Mouse (Mus musculus) forebrain, embryonic 10.5 days (tissue): ENCODE results near the gene Chmp2b. TPM values are rescaled to one million over a fixed set of nuclear protein-coding genes. Genes with fewer than 3 reads are reported as not detected.

Experiments used
- DNase-seq: peaks from one replicate; pipeline ENCODE4 v3.0.0-alpha.2; 2017; ENCODE audit warnings: low spot score; ENCODE audit errors: extremely low spot score
- H3K27ac ChIP-seq: fragments of 300-500 bp; sonication (generic); 2 replicates; pipeline ENCODE4 v1.5.1; 2016; ENCODE audit warnings: mild to moderate bottlenecking
- H3K27me3 ChIP-seq: fragments of 300-500 bp; sonication (generic); 2 replicates; pipeline ENCODE4 v1.6.1; 2016; ENCODE audit warnings: mild to moderate bottlenecking; ENCODE audit not compliant: poor library complexity, severe bottlenecking
- H3K36me3 ChIP-seq: fragments of 300-500 bp; sonication (generic); replicated peaks from 2 replicates; pipeline ENCODE4 v1.6.1; 2016; ENCODE audit warnings: mild to moderate bottlenecking, moderate library complexity
- H3K4me1 ChIP-seq: fragments of 300-500 bp; sonication (generic); 2 replicates; pipeline ENCODE4 v1.6.1; 2016
- H3K4me3 ChIP-seq: fragments of 300-500 bp; sonication (generic); 2 replicates; pipeline ENCODE4 v1.5.1; 2016; ENCODE audit warnings: mild to moderate bottlenecking, moderate library complexity
- H3K9me3 ChIP-seq: fragments of 300-500 bp; sonication (generic); 2 replicates; pipeline ENCODE4 v1.6.1; 2016; ENCODE audit warnings: mild to moderate bottlenecking, moderate library complexity
- WGBS: fragments of 180-500 bp; shearing (Covaris S2); methylation state at CpG from one replicate; pipeline ENCODE4 v1.1.7; 2016; 5-methylcytosine and 5-hydroxymethylcytosine counted together
- polyA plus RNA-seq: library from polyadenylated mRNA; unstranded; fragments of >200 nt; fragmentation: Nextera tagmentation; extraction: Ambion mirVana; gene quantifications from 2 replicates; pipeline ENCODE4 v1.2.1, GENCODE M21; 2016

The Chmp2b gene
- polyA plus RNA-seq, 1 experiment from 2014 or later = 48.6 TPM

DNA sequence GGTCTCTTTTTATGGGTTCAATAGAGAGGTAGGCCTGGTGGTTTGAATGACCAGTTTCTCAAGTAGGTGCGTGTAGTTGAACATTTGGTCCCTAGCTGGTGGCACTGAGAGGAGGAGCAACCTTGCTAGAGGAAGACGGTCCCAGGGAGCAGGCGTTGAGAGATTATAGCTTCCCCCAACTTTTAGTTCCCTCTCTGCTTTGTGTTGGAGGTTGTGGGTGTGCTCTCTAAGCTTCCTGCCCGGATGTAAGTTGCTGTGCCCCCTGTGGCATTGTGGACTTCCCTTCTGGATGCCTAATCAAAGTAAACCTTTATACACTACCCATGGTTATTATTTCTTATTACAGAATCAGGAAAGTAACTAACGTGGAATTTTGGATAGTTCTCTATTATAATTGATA is 66.5 kb downstream of the Chmp2b start:
- no peak for DNase-seq
- no peaks in the 10 kb centered on the region for H3K4me1 ChIP-seq
- no peaks in the 10 kb centered on the region for H3K36me3 ChIP-seq
- no peaks in the 10 kb centered on the region for H3K27me3 ChIP-seq
- H3K9me3 ChIP-seq = no peaks in the 10 kb centered on the region
- H3K4me3 ChIP-seq = no peak overlapping the region
- WGBS = 85% methylated on average over 5 of the region's 5 CpGs
- no peak overlapping the region for H3K27ac ChIP-seq

Other genes with a start within 250 kb of the Chmp2b start
- gene Pou1f1, start 42.2 kb downstream of the Chmp2b start, polyA plus RNA-seq = 0.07 TPM in 1 of 2 replicates, not detected in the other